Mouse (Mus musculus) liver, embryonic 14.5 days (tissue): ENCODE data around the gene Map4k1. TPM values are rescaled to one million over a fixed set of nuclear protein-coding genes. Genes with fewer than 3 reads are reported as not detected.

ENCODE experiments used
- ATAC-seq: fragments of 200-750 bp; cut with Nextera tagmentation; 2 replicates; pipeline ENCODE4 v1.8.0; 2017; ENCODE audit warnings: moderate number of reproducible peaks, mild to moderate bottlenecking, moderate library complexity; ENCODE audit not compliant: insufficient read depth
- DNase-seq, 3 experiments: peaks; one replicate each; pipeline ENCODE4 v3.0.0-alpha.2; 2012 to 2013; ENCODE audit warnings: low read depth in 3 of 3, low spot score in 3 of 3
- H3K27ac ChIP-seq: fragments of 300-500 bp; sonication (generic); 2 replicates; pipeline ENCODE4 v1.5.1; 2014; ENCODE audit warnings: moderate library complexity, mild to moderate bottlenecking, control low read depth, inconsistent platforms
- H3K27me3 ChIP-seq: fragments of 300-500 bp; sonication (generic); 2 replicates; pipeline ENCODE4 v1.6.1; 2014; ENCODE audit warnings: mild to moderate bottlenecking, low read length, moderate library complexity; ENCODE audit not compliant: control insufficient read depth, insufficient read depth
- H3K36me3 ChIP-seq: fragments of 300-500 bp; sonication (generic); replicated peaks from 2 replicates; pipeline ENCODE4 v1.6.1; 2014; ENCODE audit warnings: low read depth; ENCODE audit not compliant: control insufficient read depth, insufficient read depth
- H3K4me1 ChIP-seq, 2 experiments: fragments of 200-500 bp in 1 of 2; fragments of 300-500 bp in 1 of 2; sonication (generic) in 1 of 2; replicated peaks; 2 replicates each; pipeline ENCODE4 v1.6.1; 2012 to 2014; ENCODE audit warnings: antibody characterized with exemption in 1 of 2, inconsistent platforms in 1 of 2, low read length in 1 of 2; ENCODE audit not compliant: control insufficient read depth in 2 of 2, insufficient read depth in 2 of 2
- H3K4me2 ChIP-seq: fragments of 300-500 bp; sonication (generic); 2 replicates; pipeline ENCODE4 v1.6.1; 2014; ENCODE audit warnings: low read depth, mild to moderate bottlenecking, control low read depth, moderate library complexity
- H3K4me3 ChIP-seq, 2 experiments: fragments of 200-500 bp in 1 of 2; fragments of 300-500 bp in 1 of 2; sonication (generic) in 1 of 2; 2 replicates each; pipeline ENCODE4 v1.5.1; 2012 to 2014; ENCODE audit warnings: low read depth in 2 of 2, low read length in 2 of 2, mild to moderate bottlenecking in 2 of 2, control low read depth in 1 of 2, inconsistent platforms in 1 of 2, moderate library complexity in 1 of 2; ENCODE audit not compliant: insufficient read depth in 1 of 2
- H3K9ac ChIP-seq: fragments of 300-500 bp; sonication (generic); replicated peaks from 2 replicates; pipeline ENCODE4 v1.6.1; 2014; ENCODE audit warnings: mild to moderate bottlenecking, control low read depth, moderate library complexity
- H3K9me3 ChIP-seq: fragments of 300-500 bp; sonication (generic); 2 replicates; pipeline ENCODE4 v1.6.1; 2016; ENCODE audit warnings: low read length, mixed read lengths; ENCODE audit not compliant: control insufficient read depth
- CTCF ChIP-seq: IDR thresholded peaks from 2 replicates; pipeline ENCODE4 v1.5.1; 2016; ENCODE audit warnings: antibody characterized with exemption, low read depth, control low read depth
- EP300 ChIP-seq: IDR thresholded peaks from 2 replicates; pipeline ENCODE4 v1.6.1; 2016; ENCODE audit warnings: antibody characterized with exemption, low read depth
- WGBS: fragments of 180-500 bp; shearing (Covaris S2); extraction: QIAGEN DNeasy Blood & Tissue Kit; methylation state at CpG from one replicate; pipeline ENCODE4 v1.1.7; 2014; ENCODE audit not compliant: insufficient replicate concordance; 5-methylcytosine and 5-hydroxymethylcytosine counted together
- polyA plus RNA-seq, 2 experiments: library from polyadenylated mRNA; depleted of rRNA in 1 of 2; stranded (reverse) in 1 of 2; unstranded in 1 of 2; fragments of >200 nt; fragmentation: Nextera tagmentation in 1 of 2; extraction: Ambion mirVana in 1 of 2; gene quantifications; 2 replicates each; pipeline versions ENCODE4 v1.2.1 to v1.2.3; 2012 to 2014

The Map4k1 gene
- polyA plus RNA-seq, 2 experiments = 16.7 to 24.9 TPM

DNA sequence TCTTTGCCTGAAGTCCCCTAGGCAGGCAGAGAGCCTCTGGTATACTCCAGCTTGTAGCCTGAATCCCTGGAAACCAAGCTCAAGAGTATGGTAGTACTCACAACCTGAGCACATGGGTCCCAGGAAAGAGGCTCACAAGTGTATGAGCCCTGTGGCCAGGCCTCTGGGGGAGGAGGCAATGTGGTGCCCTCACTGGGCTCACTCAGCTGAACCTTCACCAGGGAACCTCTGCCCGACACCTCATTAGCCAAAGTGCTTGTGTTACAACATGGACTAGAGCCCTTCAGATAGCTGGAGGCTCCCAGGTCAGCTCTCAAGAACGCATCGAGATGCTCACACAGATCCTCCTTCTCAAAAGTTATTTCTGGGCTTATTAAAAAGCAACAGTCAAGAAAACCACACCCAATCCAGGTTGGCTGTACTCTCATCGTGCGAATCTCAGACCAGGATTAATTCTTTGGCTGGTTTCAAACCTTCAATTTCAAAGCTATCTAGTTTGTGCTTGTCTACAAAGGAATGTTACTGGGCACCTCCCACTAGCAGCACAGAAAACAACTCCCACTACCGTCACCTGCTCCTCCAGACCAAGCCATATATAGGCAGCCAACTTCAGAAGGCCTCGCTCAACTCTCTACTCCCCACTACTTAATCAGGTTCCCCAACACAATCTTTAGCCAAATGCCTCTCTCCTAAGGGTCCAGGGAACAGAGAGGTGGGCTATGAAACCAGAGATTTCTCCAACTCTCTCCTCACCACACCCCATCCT is 42.2 kb upstream of the Map4k1 start:
- H3K4me1 ChIP-seq = peaks cover 17 to 55% of the 10 kb centered on the region in 2 experiments
- no peak overlapping the region for H3K27ac ChIP-seq
- peaks cover 5% of the 10 kb centered on the region for H3K36me3 ChIP-seq
- no peak for DNase-seq
- ATAC-seq = no peak
- no peaks in the 10 kb centered on the region for H3K27me3 ChIP-seq
- TF ChIP-seq EP300 (no peak), CTCF (no peak)
- no peaks in the 10 kb centered on the region for H3K9me3 ChIP-seq
- 88% methylated on average over 7 of the region's 7 CpGs for WGBS
- no peak overlapping the region for H3K4me3 ChIP-seq
- no peak overlapping the region for H3K4me2 ChIP-seq
- H3K9ac ChIP-seq = no peak overlapping the region

DNA sequence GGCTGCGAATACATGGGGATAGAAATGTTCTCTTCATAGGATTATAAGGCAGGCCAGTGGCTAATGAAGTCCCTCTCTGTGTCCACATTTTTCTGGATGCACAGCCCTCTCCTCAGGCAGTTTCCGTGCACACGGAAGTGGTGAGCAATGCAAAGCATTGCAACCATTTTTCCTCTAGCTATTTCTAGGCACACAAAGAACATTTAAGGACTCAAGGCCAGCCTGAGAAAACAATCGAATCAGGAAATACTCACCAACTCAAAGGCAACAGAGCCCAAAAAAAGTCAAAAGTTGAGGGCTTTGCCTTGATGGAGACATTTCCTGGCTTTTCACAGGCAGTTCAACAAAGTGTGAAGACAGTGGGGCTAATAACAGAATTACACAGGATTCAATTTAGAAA is 40.7 kb upstream of the Map4k1 start:
- H3K9ac ChIP-seq = no peak overlapping the region

DNA sequence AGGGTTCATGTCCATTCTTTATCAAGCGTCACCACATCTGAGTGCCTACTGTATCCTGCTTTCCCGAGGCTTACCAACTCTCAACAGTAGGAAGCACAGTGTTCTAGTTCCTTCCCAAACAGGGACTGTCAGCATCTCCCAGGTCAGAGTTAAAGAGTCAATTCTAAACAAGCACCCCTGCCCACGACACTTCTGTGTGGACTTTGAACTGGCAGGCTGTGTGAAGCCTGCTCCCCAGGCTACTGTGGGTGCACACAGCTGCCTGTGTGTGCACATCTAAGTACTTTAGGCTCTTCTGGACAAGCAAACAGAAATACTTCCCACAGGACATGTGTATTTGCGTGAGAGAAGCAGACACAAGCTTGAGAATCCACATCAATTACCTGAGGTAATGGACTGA is 40.3 kb upstream of the Map4k1 start:
- Histone ChIP-seq H3K27me3 (no peaks in the 10 kb centered on the region), H3K4me2 (no peak overlapping the region), H3K36me3 (peaks cover 5% of the 10 kb centered on the region), H3K4me3 (no peak overlapping the region), H3K9ac (no peak overlapping the region), H3K4me1 (peaks cover 28 to 63% of the 10 kb centered on the region in 2 experiments), H3K9me3 (no peaks in the 10 kb centered on the region), H3K27ac (peak overlapping the region; percentile 20; the same call in 1 of the 2 replicates)
- 77% methylated on average over 4 of the region's 4 CpGs for WGBS
- TF ChIP-seq CTCF = no peak
- TF ChIP-seq EP300 = no peak
- ATAC-seq (no peak), DNase-seq (no peak)

More for the DNA sequence above, 40.7 kb upstream of the Map4k1 start:
- ATAC-seq (no peak), DNase-seq (no peak)
- no peaks in the 10 kb centered on the region for H3K9me3 ChIP-seq
- peaks cover 27 to 63% of the 10 kb centered on the region in 2 experiments for H3K4me1 ChIP-seq
- no peak overlapping the region for H3K27ac ChIP-seq
- H3K36me3 ChIP-seq = peaks cover 5% of the 10 kb centered on the region
- no peak overlapping the region for H3K4me2 ChIP-seq
- 68% methylated on average over 4 of the region's 4 CpGs for WGBS
- no peaks in the 10 kb centered on the region for H3K27me3 ChIP-seq
- TF ChIP-seq EP300 (no peak), CTCF (no peak)
- no peak overlapping the region for H3K4me3 ChIP-seq

GRCm38 (mm10) chr7:28943451-28944180 is 38.2 kb upstream of the Map4k1 start:
- Histone ChIP-seq H3K4me2 (no peak overlapping the region), H3K27me3 (no peaks in the 10 kb centered on the region), H3K27ac (no peak overlapping the region), H3K36me3 (peaks cover 5% of the 10 kb centered on the region), H3K4me3 (no peak overlapping the region), H3K4me1 (peaks cover 28 to 60% of the 10 kb centered on the region in 2 experiments), H3K9me3 (no peaks in the 10 kb centered on the region), H3K9ac (no peak overlapping the region)
- TF ChIP-seq EP300 = no peak
- no peak for TF ChIP-seq CTCF
- 69% methylated on average over 5 of the region's 5 CpGs for WGBS
- no peak for ATAC-seq
- DNase-seq = no peak

GRCm38 (mm10) chr7:28944756-28945415 is 37.0 kb upstream of the Map4k1 start:
- H3K9me3 ChIP-seq = no peaks in the 10 kb centered on the region
- H3K4me3 ChIP-seq = no peak overlapping the region
- no peak for ATAC-seq
- DNase-seq = no peak
- 58% methylated on average over 6 of the region's 6 CpGs for WGBS
- H3K36me3 ChIP-seq = peaks cover 12% of the 10 kb centered on the region
- no peak overlapping the region for H3K27ac ChIP-seq
- TF ChIP-seq EP300 = no peak
- TF ChIP-seq CTCF = no peak
- H3K27me3 ChIP-seq = no peaks in the 10 kb centered on the region
- H3K4me2 ChIP-seq = no peak overlapping the region
- H3K9ac ChIP-seq = no peak overlapping the region
- peaks cover 28 to 56% of the 10 kb centered on the region in 2 experiments for H3K4me1 ChIP-seq
